Mouse (Mus musculus) induced T-regulatory cell, adult 2 months (primary cell): ENCODE measurements at regions not wholly inside any gene's neighbourhood (a gene's known extent, or its start where the extent isn't known, plus 50 kb on each side); places are given as distances from the start of the nearest gene placed in this dataset.

ENCODE experiments used
- DNase-seq: peaks from one replicate; pipeline ENCODE4 v3.0.0-alpha.2; 2012; ENCODE audit warnings: low read depth

DNA sequence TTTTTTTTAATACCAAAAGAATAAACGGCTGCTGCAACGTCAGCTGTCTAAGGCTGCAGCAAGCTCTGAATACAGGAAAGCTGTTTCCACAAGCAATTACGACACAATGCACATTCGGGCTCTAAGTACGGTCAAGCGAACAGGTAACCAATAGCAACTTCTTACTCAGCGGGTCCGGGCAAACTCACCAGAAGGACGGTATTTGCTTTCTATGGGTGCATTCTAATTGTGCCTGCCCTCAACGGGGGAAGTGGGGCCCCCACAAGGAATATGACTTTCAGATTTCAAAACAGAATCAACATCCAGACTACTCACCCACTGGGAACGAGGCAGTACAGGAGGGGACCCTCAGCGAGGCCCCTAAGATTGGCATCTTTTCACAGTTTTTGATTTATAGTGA, 280.1 kb upstream of the Sash1 start:
- DNase-seq: no peak

DNA sequence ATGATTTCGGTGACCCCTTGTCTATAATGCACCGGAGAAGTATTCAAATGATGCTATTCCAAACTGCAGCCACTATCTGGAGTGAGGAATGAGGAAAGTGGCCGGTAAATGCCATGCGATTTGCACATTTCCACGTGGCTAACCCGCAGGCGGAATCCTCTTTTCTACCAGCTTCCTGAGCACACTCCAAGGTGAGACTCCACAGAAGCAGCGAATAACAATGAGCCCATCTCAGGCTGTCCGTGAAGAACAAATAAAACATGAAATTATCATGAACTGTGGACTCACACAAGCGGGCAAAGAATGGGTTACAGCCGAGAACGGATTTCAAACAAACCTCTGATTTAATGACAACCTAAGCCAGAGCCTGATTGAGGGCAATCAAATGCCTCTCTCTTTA, 279.7 kb upstream of the Sash1 start:
- DNase-seq: no peak

DNA sequence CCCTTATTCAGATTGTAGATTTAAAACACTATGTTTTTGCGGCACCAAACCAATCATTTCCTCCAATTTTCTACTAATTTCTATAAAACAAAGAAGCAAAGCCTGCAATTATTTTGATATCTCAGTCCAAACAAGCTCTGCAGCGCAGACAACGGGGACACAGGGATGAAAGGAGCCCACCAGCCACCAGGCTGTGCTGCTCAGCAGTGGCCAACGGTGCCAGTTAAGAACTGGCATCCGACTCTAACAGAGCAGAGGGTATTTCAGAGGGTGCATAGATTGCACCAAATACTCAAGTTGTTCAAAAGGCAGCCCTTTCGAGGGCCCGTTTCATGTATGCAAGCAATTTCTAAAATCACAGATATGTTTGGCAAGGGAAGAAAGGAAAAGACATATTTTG, 278.5 kb upstream of the Sash1 start:
- no peak for DNase-seq

DNA sequence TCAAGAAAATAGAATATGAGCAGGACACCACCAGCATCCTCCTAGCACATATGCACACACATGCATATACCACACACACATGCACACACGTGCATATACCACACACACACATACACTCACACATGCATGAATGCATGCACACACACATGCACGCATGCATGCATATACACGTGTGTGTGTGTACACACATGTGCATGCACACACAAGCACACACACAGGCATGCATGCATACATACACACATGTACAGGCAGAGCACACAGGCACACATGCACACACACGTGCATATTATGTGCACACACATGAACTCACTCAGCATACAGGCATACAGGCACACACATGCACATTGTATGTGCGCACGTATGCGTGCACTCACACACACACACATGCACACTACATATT, 275.7 kb upstream of the Sash1 start:
- DNase-seq: no peak

DNA sequence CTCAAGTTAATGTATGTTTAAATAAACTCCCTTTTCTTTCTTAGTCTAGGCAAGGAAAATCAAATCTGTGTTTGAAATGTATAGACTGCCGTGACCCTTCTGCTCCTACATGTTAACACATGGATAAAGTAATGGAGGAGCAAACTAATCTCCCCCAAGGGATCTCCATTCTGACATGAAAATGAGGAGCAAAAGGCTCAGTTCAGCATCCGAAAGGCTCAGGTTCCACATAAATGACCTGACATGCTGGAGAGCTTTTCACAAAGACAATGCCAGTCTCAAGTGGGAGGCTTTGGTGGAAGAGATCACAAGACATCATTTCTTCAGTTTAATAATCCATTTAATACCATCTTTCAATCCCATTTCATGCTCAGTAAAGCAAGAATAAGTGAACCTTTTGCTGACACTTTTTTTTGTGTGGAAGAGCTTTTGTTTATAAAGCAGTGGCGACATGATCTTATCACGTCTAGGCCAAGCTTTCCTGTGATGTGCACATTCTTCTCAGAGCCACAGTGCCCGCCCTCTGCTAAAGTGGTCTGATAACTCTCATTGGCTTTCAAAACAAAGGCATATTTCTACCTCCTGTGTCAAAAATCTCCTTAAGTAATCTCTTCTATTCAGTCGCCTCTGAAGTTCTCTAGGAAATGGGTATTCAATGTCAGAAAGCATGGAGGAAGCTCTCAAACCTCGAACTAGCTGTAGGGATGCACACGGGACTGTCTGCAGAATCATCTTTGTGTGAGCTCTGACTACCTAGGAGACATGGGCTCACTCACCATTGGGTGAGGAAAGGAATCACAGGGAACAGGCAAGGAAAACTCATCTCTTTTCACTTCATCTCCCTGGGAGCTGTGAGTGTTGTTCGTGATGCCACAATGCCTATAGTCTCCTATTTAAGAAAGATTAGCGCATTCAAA, 271.7 kb upstream of the Sash1 start:
- no peak for DNase-seq

DNA sequence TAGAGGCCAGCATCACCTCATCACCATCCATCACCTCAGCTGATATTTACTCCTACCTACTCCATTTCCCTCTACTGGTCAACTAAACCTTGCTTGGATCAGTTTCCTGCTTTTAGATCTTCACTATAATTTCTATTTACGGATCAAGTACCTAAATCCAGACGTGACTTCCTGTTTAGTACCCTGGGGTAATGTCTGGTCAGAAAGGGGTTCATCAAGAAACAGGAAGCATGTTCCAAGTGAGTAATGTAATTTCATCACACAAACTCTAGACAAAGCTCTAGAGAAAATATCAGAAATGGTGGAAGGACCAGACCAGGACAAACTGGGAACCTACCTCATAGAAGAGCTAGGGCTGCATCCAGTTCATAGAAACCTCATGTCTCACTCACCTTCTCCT, 250.2 kb upstream of the Sash1 start:
- DNase-seq: no peak

DNA sequence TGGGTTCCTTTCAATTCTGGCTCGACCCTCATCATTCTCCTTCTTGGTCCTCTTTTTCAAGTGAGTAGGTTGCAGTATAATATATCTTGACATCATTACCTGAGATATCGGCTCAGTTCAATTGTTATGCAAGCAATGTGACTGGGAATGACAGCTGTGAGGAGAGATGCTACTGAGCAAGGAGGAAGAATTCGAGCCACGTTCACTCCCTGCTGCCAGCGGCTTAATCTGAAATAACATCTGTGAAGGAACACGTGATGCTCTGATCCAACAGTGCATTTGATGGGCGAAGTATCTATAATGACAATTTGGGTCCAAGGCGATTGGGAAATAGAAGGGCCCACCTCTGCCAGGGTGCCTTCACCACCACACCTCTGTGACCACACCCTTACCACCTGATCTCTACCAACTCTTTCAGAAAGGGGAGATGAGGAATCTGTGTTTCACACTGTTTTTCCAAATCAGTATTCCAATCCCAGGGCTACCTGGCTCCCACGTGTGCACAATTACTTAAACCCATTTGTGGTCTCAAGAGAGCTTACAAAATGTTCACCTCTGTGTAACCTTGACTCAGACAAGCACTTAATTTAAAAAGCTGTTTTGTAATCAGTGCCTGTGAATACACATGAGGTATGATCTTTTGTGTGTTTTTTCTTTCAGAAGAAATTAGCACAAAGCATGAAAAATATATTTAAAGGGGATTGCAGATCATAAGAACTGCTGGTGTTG, 248.6 kb upstream of the Sash1 start:
- no peak for DNase-seq

DNA sequence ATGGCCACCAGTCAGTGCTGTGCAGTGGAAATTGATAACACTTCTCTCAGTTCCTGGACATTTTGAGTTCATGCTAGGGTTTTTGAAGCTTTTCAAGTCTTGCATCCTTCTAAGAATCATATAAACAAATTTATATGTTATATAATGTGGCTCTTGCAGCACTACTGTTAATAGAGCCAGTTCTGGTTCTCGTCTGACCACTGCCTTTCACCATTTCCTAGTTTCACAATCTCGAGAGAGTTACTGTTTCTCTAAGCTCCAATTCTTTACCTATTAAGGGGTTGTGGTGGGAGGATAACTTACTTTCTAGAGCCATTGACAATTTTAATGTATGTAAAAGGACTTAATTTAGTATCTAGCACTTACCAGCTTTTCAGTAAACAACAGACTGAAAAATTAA, 244.2 kb upstream of the Sash1 start:
- no peak for DNase-seq

DNA sequence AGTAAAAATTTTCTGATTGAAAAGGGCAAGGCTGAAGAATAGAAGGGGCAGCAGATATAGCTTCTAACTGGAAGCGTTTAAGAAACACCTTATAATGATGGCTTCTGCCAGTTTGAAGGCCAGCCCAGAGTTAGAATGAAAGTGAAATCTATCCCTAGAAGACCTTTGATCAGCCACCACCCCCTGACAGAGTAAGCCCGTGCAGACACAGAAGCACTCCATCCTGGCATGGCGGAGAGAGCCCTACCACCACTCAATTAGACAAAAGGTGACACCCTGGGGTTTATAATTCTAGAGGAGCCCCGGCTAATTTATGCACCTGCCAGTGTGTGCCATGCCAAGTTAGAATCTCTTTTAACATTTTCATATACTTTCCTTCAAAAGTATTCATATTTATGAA, 233.4 kb upstream of the Sash1 start:
- DNase-seq: no peak

DNA sequence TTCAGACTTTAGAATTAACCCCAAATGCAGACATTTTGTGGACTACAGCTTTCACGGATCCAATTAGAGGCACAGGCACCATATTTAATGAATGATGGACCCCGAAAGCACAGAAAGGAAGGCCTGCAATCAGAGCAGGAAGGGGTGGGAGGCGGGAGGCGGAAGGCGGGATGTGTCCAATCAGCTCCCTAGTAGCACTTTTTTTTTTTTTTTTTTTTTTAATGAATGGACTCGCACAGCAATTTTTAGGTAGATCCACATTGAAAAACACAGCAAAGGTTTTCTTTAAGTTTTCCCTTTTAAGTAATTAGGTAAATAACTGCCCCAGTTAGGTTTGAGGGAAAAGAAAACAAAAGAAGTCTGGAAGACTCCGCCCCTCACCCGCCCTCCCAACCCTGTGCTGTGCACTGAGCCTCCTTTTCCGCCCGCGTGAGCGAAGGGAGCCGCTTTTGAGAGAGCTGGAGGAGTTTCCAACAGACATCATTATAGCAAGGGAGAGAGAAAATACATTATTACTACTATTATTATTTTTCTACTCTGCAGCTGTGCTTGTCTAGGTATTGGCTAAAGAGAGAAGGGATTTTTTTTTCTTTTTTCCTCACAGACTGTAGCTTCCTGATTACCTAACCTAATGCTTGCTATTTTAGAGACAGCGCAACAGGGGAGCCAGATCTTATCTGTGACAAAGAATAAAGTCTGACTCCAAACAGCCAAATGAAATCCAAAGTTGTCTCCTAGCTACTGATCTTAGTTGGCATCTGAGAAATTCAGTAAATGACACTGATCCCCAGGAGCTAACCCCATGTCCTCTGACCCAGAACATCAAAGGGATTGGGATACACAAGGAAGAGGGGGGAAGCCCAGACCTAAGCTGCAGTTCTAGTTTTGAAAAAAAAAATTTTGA, 232.0 kb upstream of the Sash1 start:
- DNase-seq: no peak

DNA sequence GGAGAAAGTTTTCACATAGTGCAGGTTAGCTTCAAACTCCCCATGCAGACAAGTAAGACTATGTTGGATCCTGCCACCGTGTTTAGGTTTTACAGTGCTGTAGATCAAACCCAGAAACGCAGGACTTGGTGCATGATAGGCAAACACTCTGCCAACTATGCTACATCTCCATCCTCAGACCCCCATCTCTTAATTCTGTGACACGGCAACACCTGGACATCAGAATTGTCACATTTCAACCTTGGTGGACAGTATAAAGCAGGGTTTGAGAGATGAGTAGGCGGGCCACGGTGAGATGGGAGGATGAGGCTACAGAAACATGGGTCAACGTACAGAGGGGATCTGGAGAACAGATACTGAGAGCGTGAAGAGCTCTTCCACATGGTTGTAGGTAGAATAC, 231.3 kb upstream of the Sash1 start:
- DNase-seq: no peak

DNA sequence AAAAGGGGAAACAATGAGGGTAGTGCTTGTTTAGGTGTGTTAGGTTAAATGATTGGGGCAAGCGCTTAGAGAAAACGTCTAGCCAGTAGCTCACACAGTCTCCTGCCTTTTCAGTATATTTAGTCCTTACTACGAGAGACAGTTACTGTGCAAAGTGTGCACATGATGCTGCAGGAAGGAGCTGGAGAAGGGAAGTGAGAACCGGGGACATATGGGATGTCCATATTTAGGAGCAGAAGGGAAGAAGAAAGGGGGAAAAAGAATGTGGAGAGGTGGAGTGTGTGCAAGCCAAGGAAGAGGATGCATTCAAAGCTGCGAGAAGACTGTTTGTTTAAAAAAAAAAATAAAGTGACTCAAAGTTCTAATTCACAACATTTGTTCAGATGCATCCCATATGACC, 227.8 kb upstream of the Sash1 start:
- no peak for DNase-seq

DNA sequence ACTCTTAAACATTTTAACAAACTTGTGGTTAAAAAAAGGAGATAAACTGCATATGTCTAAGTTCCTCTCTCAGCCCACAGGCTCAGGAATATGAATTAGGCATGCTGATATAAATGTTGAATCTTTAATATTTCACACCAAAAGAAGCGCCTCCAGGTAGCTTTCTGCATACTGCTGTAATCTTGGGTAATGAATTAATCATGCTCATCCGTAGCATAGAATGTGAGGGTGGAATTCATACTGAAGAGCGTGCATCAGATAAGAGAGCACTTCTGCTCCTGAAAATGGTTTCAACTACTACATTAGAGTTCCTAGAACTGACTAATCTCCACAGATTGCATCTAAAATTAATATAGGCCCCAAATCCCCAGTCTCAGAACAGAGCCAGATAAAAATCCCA, 225.2 kb upstream of the Sash1 start:
- DNase-seq: no peak

DNA sequence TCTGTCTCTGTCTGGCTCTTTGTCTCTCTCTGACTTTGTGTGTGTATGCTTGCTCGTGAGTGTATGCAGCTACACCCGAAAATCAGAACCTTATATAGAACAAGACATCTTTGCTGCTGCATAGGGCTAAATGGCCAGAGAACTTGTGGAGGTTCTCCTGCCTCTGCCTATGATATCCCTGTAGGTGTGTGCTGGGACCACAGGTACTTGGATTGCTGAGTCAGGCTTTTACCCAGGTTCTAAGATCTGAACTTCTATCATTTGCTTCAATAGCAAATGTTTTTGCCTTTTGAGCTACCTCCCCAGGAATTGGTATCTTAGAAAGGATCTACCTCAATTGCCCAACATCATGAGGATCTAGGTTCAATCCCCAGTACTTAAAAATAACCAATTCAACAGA, 210.3 kb upstream of the Sash1 start:
- DNase-seq: no peak

DNA sequence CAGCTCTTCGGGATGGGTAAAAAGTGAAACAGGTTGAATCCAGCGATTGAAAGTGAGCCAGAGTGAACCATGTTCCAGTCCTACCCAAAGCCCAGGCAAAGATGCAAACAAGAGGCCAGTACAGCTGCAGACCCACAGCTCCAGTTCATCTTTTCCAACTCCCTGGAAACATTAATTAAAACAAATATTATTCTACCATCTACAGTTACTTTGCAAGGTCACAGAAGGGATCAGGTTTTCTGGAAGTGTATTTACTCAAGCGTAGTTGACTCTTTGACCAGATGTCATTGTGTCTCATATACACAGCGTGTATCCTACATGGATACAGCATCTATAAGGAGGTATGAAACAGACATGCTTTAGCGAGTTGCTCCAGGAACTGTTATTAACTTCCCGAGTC, 209.3 kb upstream of the Sash1 start:
- DNase-seq: no peak

DNA sequence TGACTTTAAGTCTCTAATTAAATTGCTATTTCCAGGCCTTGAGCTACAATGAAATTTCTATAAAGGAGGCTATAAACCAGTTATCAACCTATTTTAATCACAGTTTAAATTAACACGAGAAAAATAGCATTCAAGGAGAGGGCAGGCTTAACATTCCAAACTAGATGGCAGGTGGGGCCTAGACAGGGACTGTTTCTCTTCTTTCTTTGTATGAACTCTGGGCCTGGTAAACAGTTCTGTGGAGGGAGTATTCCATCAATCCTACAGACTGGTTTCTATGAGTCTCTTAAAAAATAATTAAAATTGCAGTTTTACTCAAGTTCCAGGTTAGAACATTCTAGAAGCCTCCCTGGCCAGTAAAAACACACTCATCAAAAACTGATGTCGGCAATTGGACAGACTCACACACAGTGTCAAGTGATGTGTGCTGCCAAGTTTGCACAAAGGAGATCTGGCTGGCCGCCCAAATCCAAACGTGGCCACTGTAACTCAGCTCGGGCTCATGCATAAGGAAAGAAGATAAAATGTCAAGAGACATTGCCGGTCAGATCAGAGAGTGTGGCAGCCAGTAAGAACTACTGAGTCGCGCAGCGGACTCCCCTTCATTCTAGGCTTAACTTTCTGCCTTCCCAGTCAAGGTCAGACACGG, 206.5 kb upstream of the Sash1 start:
- no peak for DNase-seq

DNA sequence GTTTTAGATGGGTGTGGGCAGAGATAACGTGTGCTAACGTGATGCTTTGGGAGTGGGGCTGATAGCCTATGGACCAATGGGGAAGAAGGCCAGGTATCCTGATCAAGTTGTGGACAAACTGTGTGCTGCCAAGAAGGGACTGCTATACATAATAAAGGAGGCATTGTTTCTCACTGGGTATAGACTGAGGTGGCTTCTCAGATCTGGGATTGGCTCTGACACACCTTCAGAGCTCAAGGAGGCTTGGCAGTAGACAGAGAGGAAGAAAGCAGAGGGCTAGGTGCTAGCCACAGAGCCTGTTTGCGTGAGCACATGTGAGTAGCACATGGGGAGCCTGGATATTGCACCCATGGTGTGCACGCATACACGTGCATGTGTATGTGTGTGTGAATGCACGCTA, 205.1 kb upstream of the Sash1 start:
- no peak for DNase-seq

DNA sequence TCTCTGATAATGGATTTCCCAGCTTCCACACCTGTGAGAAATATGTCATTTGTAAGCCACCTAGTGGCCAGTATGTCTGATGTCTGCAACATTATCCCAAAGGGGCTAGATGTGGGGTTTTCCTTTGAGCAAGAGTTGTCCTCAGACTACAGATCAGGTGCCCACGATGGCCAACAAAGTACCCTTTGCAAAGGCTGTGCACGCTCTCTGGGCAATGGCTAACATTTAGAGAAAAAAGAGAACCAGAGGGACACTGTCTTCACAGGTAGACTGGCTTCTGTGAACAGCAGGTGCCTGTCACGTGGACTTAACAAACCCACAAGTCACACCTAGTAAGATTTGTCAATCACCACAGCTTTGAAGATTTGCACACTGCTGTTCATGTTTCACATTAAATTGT, 202.0 kb upstream of the Sash1 start:
- no peak for DNase-seq

DNA sequence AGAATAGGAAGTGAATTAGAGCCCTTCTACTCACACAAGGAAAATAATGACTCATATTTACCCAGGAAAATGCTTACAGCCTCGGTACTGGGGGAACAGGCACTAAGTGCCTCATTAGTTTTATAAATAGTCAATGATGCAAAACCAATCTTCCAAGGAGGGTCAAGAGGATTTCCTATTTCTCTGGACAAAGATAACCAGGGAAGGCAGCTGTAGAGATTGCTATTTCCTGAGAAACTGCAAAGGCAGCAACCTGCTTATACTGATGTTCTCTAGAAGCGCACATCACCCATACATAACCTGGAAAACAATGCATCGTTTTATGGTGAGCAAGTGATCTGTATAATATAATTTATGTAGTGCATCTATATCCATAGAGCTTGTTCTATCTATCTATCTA, 201.3 kb upstream of the Sash1 start:
- DNase-seq: no peak

DNA sequence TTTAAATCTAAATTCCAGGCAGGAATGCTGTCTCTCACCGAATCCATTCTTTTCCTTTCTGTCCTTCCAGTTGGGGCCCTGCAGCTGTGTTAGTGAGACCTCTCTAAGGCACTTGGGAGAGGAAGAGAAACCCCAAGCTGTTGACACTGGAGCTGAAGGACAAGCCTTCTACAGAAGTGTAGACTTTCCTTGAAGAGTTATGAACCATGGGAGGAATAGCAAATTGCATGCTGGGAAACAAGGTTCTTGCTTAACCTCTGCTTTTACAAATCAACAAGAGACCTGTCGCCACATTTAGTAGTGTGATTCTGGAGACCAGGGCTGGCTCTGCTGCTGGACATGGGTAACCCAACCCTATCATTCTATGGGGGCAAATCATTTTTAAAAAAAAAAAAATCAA, 200.8 kb upstream of the Sash1 start:
- no peak for DNase-seq

DNA sequence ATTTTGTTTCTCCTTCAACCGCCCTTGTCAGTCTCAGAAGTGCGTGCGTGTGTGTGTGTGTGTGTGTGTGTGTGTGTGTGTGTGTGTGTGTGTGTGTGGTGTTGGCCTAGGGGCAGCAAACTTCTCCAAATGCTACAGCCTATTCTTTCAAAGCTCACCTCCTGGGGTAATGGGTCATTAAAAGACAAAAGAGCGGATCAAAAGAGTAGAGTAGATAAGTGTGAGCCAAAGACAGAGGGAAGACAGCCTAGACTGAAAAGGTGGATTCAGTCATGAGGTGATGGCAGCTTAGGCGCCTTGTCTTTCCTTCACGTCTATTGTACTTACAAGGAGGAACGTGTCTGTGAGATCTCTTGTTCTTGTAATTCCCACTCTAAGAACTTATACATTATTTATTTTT, 199.6 kb upstream of the Sash1 start:
- DNase-seq: no peak

DNA sequence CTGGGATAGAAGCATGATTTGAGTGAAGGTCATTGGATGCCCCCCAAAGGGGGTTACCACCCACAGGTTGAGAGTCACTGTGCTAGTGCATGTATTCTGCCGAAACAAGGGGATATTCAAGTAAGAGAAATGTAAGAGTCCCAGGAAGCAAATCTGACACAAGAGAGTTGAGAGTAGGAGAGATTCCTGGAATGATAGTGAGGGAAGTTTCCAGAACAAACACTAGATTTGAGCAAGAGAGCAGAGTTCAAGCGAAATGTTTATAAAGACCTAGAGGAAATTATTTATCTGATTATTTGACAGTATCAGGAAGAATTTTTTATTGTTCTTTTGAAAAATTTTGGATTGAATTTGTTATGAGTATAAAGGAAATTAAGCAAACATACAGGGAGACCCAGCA, 189.0 kb upstream of the Sash1 start:
- DNase-seq: no peak
